Mouse (Mus musculus) 3134 (cell line): ENCODE measurements around the gene Eme2.
A peak's percentile ranks its signal among the peaks of the same experiment; 100 is the strongest.

Experiments
- DNase-seq: peaks from one replicate; pipeline ENCODE4 v3.0.0-alpha.2; 2011; ENCODE audit warnings: low spot score; ENCODE audit not compliant: insufficient read length; ENCODE audit errors: extremely low read depth

The Eme2 gene

DNA sequence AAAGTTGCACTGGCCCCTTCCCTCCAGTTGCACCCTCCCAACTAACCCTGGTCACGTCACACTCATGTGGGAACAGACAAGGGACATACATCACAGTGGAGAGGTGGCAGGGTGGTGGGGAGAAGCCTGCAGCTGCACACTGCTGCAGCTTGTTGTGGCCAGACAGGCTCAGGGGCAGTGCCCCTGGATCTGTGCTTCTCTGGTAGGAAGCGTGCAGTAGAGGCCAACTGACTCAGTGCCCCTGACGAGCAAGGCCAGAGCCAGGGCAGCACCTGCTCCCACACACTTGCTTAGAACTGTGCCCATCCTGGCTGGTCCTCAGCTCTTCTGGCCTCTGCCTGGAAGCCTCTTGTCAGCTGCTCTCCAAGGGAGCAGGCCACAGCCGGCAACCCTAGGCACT is 2.7 kb upstream of the Eme2 start:
- no peak for DNase-seq

DNA sequence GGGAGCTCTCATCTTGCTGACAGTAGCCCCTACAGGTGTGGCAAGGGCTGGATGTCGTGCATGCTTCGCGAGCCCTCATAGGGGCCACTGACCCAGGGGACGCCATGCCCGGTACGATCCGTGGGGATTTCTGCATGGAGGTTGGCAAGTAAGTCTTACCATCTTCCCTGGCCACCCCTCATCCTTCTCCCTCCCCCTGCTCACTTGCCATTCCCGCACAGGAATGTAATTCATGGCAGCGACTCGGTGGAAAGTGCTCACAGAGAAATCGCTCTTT is 2.0 kb upstream of the Eme2 start:
- DNase-seq: no peak

DNA sequence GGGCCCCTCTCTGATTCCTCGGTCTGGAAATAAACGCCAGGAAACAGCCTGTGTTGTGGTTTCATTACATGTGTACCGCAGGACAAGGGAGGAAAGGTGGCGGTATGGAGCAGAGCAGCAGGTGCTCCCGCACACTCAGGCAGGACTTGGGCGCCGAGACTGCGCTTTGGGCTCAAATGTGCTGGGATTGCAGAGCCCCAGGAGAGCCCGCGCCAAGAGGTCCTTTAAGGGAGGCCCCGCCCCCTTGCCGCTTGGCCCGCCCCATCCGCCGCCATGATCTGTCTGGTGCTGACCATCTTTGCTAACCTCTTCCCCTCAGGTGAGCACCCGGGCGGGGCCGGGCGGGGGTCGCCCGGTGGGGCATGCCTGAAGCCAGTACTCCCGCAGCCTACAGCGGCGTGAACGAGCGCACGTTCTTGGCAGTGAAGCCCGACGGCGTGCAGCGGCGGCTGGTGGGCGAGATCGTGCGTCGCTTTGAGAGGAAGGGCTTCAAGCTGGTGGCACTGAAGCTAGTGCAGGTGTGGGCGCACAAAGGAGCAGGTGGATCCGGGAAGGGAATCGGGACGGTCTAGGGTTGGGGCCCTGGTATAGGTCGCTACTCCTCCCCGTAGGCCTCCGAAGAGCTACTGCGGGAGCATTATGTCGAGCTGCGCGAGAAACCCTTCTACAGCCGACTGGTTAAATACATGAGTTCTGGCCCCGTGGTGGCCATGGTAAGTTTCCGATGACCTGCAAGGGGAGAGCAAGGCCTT is 1.5 kb upstream of the Eme2 start, which contains the start of gene Nme3:
Gene Nme3 (plus strand): TSS at position 260 of the 752 bp plus-strand sequence.
- peak; percentile 72 for DNase-seq

DNA sequence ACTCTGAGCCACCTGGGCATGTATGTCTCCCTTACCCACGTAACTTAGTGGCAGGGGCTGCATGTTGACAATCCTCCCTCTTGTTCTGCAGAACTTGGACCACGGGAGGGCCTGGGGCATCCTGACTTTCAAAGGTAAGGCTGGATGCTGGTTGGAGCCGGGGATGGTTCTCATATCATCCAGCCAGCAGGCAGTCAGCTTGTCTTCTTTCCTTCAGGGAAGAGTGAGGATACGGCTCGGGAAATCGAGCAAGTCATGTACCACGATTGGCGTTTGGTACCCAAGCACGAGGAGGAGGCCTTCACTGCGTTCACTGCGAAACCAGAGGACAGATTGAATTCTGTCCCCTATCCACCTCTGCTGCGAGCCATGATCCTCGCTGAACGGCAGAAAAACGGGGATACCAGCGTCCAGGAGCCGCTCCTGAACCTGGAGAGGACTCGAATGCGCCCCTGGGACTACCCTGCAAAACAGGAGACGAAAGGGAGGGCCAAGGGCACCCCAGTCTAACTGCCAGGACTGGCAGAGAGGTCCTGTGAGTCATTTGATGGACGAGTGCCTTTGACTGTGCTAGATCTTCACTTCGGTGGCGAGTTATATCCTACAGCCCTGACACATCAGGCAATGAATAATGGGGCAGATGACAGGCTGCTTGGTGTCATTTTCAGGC is 819 bp upstream of the Eme2 start:
- DNase-seq: peak; percentile 62

DNA sequence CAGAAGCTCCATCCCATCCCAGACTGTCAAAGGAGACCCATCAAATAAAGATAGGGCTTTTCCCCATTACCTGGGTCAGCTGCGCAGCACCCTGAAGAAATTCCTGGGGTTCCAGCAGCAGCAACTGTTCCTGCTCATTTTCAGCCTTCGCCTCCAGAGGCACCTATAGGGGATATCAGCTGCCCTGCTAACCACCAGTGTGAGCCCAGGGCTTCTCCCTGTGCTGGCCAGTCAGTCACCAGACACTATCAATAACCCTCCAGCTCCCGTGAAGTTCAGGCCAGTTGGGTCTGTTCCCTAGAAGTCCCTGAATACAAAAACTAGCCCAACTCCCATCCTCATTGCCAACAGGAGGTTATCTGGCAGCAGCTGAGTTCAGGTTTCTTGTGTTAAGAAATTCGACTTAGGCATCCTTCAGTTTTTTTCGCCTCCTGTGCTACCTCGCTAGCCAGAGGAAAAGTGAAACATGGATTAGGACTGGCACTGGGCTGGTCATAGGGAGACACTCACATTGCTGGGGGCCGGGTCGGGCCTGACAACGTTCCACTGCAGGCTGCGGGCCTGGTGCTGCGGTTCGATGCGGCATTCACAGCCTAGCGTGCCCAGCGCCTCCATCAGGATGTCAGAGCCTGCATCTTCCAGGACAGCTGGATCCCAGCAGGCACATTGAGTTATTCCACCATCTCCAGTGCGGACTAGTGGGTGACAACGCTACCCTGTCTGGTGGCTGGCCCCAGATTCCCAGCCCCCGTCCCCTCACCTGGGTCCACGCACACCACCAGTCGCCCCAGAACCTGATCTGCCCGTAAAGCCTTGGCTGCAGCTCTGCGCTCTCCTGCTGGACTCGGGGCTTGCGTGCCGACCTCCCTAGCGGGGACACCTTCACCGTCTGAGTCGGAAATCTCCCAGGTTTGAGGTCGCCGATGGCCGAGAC is 559 bp downstream of the Eme2 start:
- no peak for DNase-seq

DNA sequence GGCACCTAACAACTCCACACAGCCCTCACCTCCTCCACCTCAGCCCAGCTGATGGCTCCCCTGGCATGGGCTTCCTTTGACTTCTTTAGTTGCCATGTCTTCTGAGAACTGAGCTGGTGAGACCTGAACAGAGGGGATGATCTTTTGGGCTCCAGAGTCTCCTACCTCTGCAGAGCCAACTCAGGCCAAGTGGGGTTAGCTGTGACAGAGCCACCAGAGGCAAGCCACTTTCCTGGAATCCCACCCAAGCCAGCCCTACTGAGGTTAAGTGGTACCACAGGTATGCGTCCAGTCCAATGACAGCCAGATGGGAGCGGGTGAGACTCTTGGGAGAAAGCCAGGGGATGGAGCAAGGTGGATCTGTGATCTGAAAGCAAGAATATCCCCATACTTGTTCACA is 1.6 kb downstream of the Eme2 start:
- no peak for DNase-seq

DNA sequence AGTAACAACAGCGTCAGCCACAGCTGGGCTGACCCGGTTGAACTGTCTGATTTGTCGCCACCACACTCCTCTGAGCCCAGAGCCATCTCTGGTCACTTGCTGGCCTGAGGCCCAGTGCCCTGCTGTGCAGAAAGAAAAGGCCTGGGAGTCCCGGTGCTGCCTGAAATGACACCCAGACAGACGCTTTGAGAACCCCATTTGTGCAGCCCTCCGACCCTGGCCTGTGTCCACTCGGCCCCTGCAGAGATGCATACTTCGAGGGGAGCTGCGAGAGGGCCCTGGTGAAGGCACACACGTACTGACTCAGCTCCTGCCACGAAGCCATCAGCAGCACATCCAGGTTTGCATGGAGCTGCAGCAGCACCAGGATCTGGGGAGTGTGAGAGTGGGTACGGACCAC is 2.1 kb downstream of the Eme2 start:
- no peak for DNase-seq

DNA sequence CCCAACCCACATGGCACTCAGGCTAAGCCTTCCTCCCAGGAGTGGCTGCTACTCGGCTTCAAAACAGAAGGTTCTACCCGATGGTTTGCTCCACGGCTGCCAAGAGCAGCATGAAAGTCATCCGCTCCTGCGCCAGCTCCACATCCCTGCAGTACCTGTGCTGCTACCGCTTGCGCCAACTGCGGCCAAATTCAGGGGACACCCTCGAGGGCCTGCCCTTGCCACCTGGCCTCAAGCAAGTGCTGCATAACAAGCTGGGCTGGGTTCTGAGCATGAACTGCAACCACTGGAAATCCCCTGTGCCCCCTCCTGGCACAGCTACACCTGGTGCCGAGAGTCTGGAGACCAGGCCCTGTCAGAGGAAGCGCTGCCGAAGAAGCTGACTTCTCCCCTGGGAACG is 3.6 kb downstream of the Eme2 start:
- DNase-seq: no peak

DNA sequence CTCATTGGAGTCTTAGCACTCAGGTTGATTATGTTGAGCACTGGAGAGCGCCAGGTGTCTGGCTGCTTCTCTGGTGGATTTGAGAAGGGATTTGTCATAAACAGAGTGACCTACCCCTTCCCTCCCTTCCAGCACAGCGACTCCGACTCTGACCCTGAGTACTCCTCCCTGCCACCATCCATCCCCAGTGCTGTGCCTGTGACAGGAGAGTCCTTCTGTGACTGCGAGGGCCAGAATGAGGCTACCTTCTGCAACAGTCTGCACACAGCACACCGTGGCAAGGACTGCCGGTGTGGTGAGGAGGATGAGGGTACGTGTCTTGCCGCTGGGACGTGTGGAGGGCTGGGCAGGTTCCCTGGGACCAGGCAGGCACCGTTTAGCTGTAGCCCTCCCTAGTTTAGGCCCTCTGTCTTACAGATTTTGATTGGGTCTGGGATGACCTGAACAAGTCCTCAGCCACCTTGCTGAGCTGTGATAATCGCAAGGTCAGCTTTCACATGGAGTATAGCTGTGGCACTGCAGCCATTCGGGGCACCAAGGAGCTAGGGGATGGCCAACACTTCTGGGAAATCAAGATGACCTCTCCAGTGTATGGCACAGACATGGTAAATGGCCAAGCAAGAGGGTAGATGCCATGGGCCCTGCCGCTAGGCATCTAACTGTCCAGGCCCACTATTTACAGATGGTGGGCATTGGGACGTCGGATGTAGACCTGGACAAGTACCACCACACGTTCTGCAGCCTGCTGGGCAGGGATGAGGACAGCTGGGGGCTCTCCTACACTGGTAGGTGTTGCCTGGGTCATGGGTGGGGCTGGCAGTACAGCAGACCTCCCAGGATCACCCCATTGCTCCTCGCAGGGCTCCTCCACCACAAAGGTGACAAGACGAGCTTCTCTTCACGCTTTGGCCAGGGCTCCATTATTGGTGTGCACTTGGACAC is 4.5 kb downstream of the Eme2 start:
- DNase-seq: no peak

DNA sequence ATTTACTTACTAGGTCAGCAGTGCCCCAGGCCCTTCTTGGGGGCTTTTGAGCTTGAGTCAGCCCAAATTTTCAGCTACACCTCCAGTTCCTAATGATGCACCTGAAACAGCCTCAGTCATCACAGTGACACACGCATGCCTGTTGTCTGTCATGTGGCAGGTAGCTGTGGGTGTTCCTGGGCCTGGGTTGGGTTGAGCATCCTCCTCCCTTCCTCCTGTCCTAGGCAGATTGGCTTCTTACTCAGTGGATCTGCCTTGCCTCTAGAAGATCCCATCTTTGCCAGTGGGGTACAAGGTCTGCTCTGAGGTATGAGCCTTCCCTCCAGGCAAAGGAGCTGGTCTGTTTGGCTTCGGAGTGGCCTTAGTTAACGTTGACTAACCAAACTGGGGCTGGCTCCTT is 6.0 kb downstream of the Eme2 start:
- no peak for DNase-seq

DNA sequence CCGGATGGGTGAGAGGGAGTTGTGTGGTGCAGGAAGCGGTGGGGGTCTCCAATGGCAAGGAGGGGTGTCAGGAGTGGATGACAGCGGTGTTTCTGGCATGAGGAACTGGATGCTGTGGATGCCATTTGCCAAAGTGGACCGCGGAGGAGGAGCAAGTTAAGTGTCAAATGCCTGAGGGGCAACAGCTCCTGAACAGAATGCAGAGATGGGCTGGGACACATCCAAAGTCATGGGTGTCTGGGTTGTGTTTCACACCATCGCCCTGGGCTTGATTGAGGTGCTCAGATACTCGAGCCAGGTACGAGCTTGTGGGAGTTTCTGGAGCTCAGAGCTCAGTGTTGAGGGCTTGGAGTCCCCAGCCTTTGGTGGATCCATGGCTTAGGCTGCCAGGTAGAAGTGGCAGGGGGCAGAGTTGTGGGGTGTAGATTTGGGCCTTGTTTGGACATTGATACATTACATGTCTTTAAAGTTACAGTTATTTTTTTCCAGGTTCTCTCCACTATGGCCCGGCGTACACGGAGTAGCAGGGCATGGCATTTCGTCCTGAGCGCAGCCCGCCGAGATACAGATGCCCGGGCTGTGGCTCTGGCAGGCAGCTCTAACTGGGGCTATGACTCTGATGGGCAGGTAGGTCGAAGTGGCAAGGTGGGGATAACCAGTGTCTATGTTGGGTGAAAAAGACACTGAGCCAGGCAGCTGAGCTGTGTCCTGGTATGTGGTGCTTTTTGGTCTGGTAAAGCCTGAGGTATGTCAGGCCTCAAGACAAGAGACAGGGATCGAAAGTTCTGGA is 7.4 kb downstream of the Eme2 start:
- DNase-seq: no peak

DNA sequence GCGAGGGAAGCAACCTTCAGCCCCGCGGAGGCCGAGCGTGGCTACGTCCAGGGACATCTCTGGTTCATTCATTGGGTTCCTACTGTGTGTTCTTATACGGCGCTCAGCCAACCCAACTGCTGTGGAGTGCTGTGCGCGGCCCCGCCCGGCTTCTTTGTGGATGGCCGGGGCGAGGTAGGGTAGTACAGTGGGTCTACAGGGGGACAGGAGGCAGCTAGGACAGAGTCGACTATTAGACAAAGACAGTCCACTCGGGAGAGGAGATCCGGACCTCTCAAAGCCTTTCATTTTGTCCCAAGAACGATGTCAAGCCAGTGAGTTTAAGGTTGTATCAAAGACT is 8.0 kb downstream of the Eme2 start:
- DNase-seq: no peak

DNA sequence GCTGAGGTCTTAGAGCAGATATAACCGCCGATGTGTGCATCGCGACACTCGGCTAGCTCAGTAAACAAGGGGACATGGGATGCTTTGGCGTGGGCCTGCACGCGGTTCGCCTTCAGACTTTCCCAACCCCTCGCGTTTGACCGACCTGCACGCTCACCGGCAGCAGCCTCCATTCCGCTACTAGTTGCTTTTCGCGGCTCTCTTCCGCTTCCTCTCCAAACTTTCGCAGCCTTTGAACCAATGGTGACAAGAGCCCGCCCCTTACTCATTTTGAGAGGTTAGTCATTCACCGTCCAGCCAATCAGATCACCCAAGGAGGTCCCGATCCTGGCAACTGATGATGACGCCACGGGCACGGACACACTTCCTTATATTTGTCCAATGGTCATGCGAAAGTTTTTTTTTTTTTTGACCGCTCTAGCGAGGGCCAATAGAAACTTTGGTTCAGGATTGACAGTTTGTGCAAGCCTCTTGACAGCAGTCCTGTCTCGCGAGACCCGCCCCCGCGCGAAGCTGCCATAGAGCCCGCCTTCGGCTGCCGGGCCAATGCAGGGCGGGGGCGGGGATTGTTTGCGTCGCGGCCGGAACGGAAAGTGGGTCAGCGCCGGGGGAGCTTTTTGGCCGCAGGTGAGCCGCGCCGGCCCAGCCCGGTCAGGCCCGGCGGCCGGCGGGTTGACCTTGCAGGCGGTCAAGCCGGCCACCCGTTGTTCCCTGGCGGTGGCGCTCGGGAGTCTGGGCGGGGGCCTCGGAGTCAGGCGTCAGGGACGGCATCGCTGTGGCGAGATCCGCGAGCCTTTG is 8.6 kb downstream of the Eme2 start, which contains the start of the genes Nubp2 and Spsb3:
Gene Nubp2 (minus strand): TSS at position 216 of the 798 bp plus-strand sequence.
Gene Spsb3 (plus strand): TSS at position 510 of the 798 bp plus-strand sequence.
- DNase-seq: peak; percentile 96

DNA sequence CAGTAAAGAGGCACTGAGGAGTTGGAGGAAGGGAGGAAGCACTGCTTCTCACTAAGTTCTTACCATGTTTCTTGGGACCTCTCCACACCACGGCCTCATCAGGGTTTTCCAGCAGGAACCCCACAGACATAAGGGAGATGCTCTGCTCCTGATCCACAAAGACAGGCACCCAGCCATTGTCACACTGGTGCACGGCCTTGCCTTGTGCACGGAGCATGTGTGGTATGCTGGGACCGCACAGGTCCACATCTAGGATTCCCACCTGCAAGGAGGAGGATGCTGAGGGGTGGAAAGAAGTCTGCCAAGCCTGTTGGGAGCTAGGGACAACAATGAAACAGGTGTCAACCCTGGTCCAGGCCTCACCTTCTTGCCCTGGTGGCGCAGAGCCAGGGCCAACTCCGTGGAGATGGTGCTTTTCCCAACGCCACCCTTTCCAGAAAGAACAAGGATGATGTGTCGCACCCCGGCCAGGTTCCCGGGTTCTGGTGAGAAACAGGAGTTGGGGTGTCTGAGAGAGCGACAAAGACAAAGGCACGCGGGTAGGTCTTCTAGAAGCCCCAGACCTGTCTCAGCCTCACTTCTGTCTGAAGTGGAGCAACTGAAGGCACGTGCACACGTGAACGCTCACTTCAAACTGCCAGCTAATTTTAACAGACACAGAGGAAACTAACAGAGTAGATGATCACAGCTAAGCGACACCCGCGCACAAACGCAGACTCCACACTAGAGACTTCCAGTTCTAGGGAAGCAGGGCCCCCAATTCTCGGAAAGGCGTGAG is 9.3 kb downstream of the Eme2 start:
- no peak for DNase-seq

DNA sequence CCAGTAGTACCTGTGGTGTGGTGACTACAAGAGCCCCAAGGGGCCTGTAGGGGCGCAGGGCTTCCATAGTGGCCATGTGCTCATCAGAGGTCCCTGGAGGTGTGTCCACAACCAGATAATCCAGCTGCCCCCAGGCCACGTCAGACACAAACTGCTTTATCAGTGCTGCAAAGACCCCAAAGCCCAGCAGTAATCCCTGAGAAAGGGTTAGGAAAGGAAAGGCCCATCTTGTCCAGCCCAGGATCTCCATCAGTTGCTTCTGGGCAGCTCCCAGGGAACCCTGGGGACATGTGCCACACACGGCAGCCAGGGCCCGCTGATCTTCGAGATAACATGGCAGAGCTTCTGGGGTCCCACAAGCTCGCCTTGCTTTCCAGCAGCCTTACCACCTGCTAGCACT is 10.5 kb downstream of the Eme2 start:
- no peak for DNase-seq

DNA sequence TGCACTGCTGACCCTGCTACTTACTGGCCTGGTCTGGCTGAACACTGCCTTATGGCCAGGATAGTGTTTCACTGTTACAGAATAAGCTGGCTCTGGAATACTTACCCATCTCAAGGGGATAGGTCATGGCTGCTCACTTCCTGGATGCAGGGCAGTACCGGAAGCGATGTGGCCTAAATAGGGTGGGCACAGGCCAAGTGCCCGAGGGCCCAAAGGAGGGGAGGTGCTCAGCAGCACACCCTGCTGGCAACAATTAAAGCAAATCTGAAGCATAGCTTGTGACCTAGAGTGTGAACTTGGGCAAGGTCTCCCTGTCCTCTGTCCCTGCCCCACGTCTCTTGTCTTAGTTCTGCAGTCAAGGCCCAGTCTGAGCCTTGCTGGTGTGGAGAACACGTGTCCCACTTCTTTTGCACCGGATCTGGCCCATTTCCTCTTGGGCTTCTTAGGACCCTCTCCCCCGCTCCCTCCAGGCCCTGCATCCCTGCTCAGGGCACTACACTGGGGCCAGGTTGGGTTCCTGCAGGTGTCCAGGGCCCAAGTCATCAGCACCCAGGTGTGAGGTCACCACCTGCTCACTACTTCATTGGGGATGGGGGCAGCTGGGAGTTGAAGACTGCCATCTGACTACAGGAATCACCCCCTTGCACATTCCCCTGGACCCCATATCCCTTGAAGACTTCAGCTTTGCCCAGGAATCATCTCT is 13.0 kb downstream of the Eme2 start:
- peak; percentile 69 for DNase-seq

DNA sequence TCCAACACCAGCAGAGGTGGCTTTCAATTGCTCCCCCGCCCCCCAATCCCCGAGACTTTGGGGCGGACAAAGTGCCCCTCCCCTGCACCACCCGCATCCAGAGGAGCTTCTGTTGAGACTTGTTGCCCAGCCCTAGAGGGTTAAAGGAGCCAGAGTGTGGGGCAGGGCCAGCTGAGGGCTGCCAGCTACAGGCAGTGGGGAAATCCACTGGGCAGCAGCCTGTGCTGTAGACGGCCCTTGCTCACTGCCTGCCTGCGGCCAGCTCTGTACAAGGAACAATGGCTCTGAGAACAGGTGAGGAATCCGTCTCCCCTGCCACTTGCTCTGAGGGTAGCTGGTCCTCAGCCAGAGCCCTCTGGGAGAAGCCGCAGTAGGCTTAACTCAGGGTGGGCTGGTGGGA is 16.4 kb downstream of the Eme2 start:
- DNase-seq: no peak

DNA sequence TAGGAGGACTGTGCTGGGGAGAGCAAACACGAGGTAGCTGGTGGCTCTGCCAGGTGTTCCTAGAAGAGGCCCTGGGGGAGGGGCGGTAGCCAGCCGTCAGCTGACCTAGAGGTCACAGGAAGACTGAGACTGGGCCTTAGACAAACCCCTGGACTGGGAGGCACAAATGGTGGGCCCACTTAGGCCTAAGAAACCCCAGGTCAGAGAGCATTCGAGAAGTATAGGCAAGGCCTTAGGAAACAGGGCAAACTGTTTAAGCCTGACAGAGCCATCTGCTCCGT is 16.8 kb downstream of the Eme2 start:
- no peak for DNase-seq
